Mouse (Mus musculus): ENCODE results near the gene Hipk1. TPM values are rescaled to one million over a fixed set of nuclear protein-coding genes. Genes with fewer than 3 reads are reported as not detected.

The Hipk1 gene
- polyA plus RNA-seq, 1 experiment from 2014 or later = 8.9 TPM

- Histone ChIP-seq H3K9me3 (ENCODE audit: control insufficient read depth, low read length) (no peaks in the 10 kb centered on the region), H3K9ac (ENCODE audit: low read depth, low read length) (no peak overlapping the region), H3K4me3 (ENCODE audit: low read length) (no peak overlapping the region), H3K36me3 (ENCODE audit: control insufficient read depth, insufficient read depth, low read length) (no peaks in the 10 kb centered on the region), H3K27me3 (replicated peaks; ENCODE audit: control insufficient read depth, insufficient read depth, low read length) (no peaks in the 10 kb centered on the region), H3K27ac (ENCODE audit: low read depth, low read length) (no peak overlapping the region), H3K4me2 (ENCODE audit: low read length) (no peak overlapping the region), H3K4me1 (ENCODE audit: control insufficient read depth, insufficient read depth, low read depth, low read length) (peaks cover 2% of the 10 kb centered on the region; the same call in 1 of the 2 replicates)
- WGBS = 90% methylated on average over 4 of the region's 4 CpGs
- ATAC-seq = no peak
Measured at GRCm38 (mm10) chr3:103782844-103783609, 8.3 kb downstream of the Hipk1 start.

- H3K27me3 ChIP-seq (replicated peaks; ENCODE audit: control insufficient read depth, insufficient read depth, low read length) = no peaks in the 10 kb centered on the region
- peaks cover 8% of the 10 kb centered on the region; the same call in 1 of the 2 replicates for H3K36me3 ChIP-seq (ENCODE audit: control insufficient read depth, insufficient read depth, low read length)
- 86% methylated on average over 5 of the region's 5 CpGs for WGBS
- no peak for ATAC-seq
- no peak overlapping the region for H3K9ac ChIP-seq (ENCODE audit: low read depth, low read length)
- no peak overlapping the region for H3K4me2 ChIP-seq (ENCODE audit: low read length)
- no peak overlapping the region for H3K4me3 ChIP-seq (ENCODE audit: low read length)
- no peaks in the 10 kb centered on the region for H3K9me3 ChIP-seq (ENCODE audit: control insufficient read depth, low read length)
- H3K4me1 ChIP-seq (ENCODE audit: control insufficient read depth, insufficient read depth, low read depth, low read length) = no peaks in the 10 kb centered on the region; the same call in 1 of the 2 replicates
- no peak overlapping the region for H3K27ac ChIP-seq (ENCODE audit: low read depth, low read length)
Measured at GRCm38 (mm10) chr3:103780777-103781176, 10.6 kb downstream of the Hipk1 start.

GRCm38 (mm10) chr3:103780271-103780670 is 11.1 kb downstream of the Hipk1 start:
- ATAC-seq = no peak
- Histone ChIP-seq H3K27ac (ENCODE audit: low read depth, low read length) (no peak overlapping the region), H3K36me3 (ENCODE audit: control insufficient read depth, insufficient read depth, low read length) (peaks cover 8% of the 10 kb centered on the region; the same call in 1 of the 2 replicates), H3K4me2 (ENCODE audit: low read length) (no peak overlapping the region), H3K9ac (ENCODE audit: low read depth, low read length) (no peak overlapping the region), H3K4me1 (ENCODE audit: control insufficient read depth, insufficient read depth, low read depth, low read length) (no peaks in the 10 kb centered on the region; the same call in 1 of the 2 replicates), H3K4me3 (ENCODE audit: low read length) (no peak overlapping the region), H3K27me3 (replicated peaks; ENCODE audit: control insufficient read depth, insufficient read depth, low read length) (no peaks in the 10 kb centered on the region), H3K9me3 (ENCODE audit: control insufficient read depth, low read length) (no peaks in the 10 kb centered on the region)
- WGBS = 93% methylated on average over 3 of the region's 3 CpGs

GRCm38 (mm10) chr3:103779183-103779582 is 12.2 kb downstream of the Hipk1 start:
- H3K27me3 ChIP-seq (replicated peaks; ENCODE audit: control insufficient read depth, insufficient read depth, low read length) = no peaks in the 10 kb centered on the region
- H3K4me2 ChIP-seq (ENCODE audit: low read length) = no peak overlapping the region
- H3K36me3 ChIP-seq (ENCODE audit: control insufficient read depth, insufficient read depth, low read length) = peaks cover 8% of the 10 kb centered on the region; the same call in 1 of the 2 replicates
- no peaks in the 10 kb centered on the region; the same call in 1 of the 2 replicates for H3K4me1 ChIP-seq (ENCODE audit: control insufficient read depth, insufficient read depth, low read depth, low read length)
- no peak for ATAC-seq
- no peak overlapping the region for H3K9ac ChIP-seq (ENCODE audit: low read depth, low read length)
- 77% methylated on average over 7 of the region's 7 CpGs for WGBS
- H3K9me3 ChIP-seq (ENCODE audit: control insufficient read depth, low read length) = no peaks in the 10 kb centered on the region
- no peak overlapping the region for H3K4me3 ChIP-seq (ENCODE audit: low read length)
- H3K27ac ChIP-seq (ENCODE audit: low read depth, low read length) = no peak overlapping the region

- H3K27me3 ChIP-seq (replicated peaks; ENCODE audit: control insufficient read depth, insufficient read depth, low read length) = no peaks in the 10 kb centered on the region
- H3K27ac ChIP-seq (ENCODE audit: low read depth, low read length) = no peak overlapping the region
- no peaks in the 10 kb centered on the region; the same call in 1 of the 2 replicates for H3K4me1 ChIP-seq (ENCODE audit: control insufficient read depth, insufficient read depth, low read depth, low read length)
- H3K4me3 ChIP-seq (ENCODE audit: low read length) = no peak overlapping the region
- no peak overlapping the region for H3K4me2 ChIP-seq (ENCODE audit: low read length)
- H3K9me3 ChIP-seq (ENCODE audit: control insufficient read depth, low read length) = no peaks in the 10 kb centered on the region
- no peak overlapping the region for H3K9ac ChIP-seq (ENCODE audit: low read depth, low read length)
- ATAC-seq = no peak
- peaks cover 8% of the 10 kb centered on the region; the same call in 1 of the 2 replicates for H3K36me3 ChIP-seq (ENCODE audit: control insufficient read depth, insufficient read depth, low read length)
- WGBS = 90% methylated on average over 6 of the region's 6 CpGs
Measured at GRCm38 (mm10) chr3:103778660-103779059, 12.7 kb downstream of the Hipk1 start.

- no peaks in the 10 kb centered on the region; the same call in none of the 2 replicates for H3K4me1 ChIP-seq (ENCODE audit: control insufficient read depth, insufficient read depth, low read depth, low read length)
- no peaks in the 10 kb centered on the region for H3K9me3 ChIP-seq (ENCODE audit: control insufficient read depth, low read length)
- peaks cover 8% of the 10 kb centered on the region; the same call in 1 of the 2 replicates for H3K36me3 ChIP-seq (ENCODE audit: control insufficient read depth, insufficient read depth, low read length)
- no peak overlapping the region for H3K27ac ChIP-seq (ENCODE audit: low read depth, low read length)
- WGBS = 82% methylated on average over 11 of the region's 11 CpGs
- H3K9ac ChIP-seq (ENCODE audit: low read depth, low read length) = no peak overlapping the region
- no peak overlapping the region for H3K4me2 ChIP-seq (ENCODE audit: low read length)
- ATAC-seq = no peak
- H3K27me3 ChIP-seq (replicated peaks; ENCODE audit: control insufficient read depth, insufficient read depth, low read length) = no peaks in the 10 kb centered on the region
- H3K4me3 ChIP-seq (ENCODE audit: low read length) = no peak overlapping the region
Measured at GRCm38 (mm10) chr3:103777940-103778339, 13.4 kb downstream of the Hipk1 start.

- Histone ChIP-seq H3K27ac (ENCODE audit: low read depth, low read length) (no peak overlapping the region), H3K9ac (ENCODE audit: low read depth, low read length) (no peak overlapping the region), H3K4me3 (ENCODE audit: low read length) (no peak overlapping the region), H3K9me3 (ENCODE audit: control insufficient read depth, low read length) (no peaks in the 10 kb centered on the region), H3K4me2 (ENCODE audit: low read length) (no peak overlapping the region), H3K36me3 (ENCODE audit: control insufficient read depth, insufficient read depth, low read length) (peaks cover 8% of the 10 kb centered on the region; the same call in 1 of the 2 replicates), H3K4me1 (ENCODE audit: control insufficient read depth, insufficient read depth, low read depth, low read length) (peaks cover 5% of the 10 kb centered on the region), H3K27me3 (replicated peaks; ENCODE audit: control insufficient read depth, insufficient read depth, low read length) (no peaks in the 10 kb centered on the region)
- WGBS = 87% methylated on average over 15 of the region's 15 CpGs
- ATAC-seq = 0 out of 2 replicates have a peak, but pooled peaks have one; percentile 30
Measured at GRCm38 (mm10) chr3:103774009-103774408, 17.4 kb downstream of the Hipk1 start.

- WGBS = 81% methylated on average over 3 of the region's 3 CpGs
- H3K4me1 ChIP-seq (ENCODE audit: control insufficient read depth, insufficient read depth, low read depth, low read length) = peaks cover 5% of the 10 kb centered on the region
- no peak overlapping the region for H3K27ac ChIP-seq (ENCODE audit: low read depth, low read length)
- H3K4me2 ChIP-seq (ENCODE audit: low read length) = no peak overlapping the region
- H3K27me3 ChIP-seq (replicated peaks; ENCODE audit: control insufficient read depth, insufficient read depth, low read length) = no peaks in the 10 kb centered on the region
- H3K36me3 ChIP-seq (ENCODE audit: control insufficient read depth, insufficient read depth, low read length) = peaks cover 12% of the 10 kb centered on the region
- no peak overlapping the region for H3K4me3 ChIP-seq (ENCODE audit: low read length)
- ATAC-seq = no peak
- H3K9ac ChIP-seq (ENCODE audit: low read depth, low read length) = no peak overlapping the region
- H3K9me3 ChIP-seq (ENCODE audit: control insufficient read depth, low read length) = no peaks in the 10 kb centered on the region
Measured at GRCm38 (mm10) chr3:103773508-103773907, 17.9 kb downstream of the Hipk1 start.

GRCm38 (mm10) chr3:103772846-103773245 is 18.5 kb downstream of the Hipk1 start:
- no peak for ATAC-seq
- no peak overlapping the region for H3K4me3 ChIP-seq (ENCODE audit: low read length)
- no peaks in the 10 kb centered on the region for H3K27me3 ChIP-seq (replicated peaks; ENCODE audit: control insufficient read depth, insufficient read depth, low read length)
- H3K9ac ChIP-seq (ENCODE audit: low read depth, low read length) = no peak overlapping the region
- peaks cover 13% of the 10 kb centered on the region for H3K36me3 ChIP-seq (ENCODE audit: control insufficient read depth, insufficient read depth, low read length)
- no peaks in the 10 kb centered on the region for H3K9me3 ChIP-seq (ENCODE audit: control insufficient read depth, low read length)
- WGBS = 73% methylated on average over 4 of the region's 4 CpGs
- H3K4me2 ChIP-seq (ENCODE audit: low read length) = no peak overlapping the region
- no peak overlapping the region for H3K27ac ChIP-seq (ENCODE audit: low read depth, low read length)
- H3K4me1 ChIP-seq (ENCODE audit: control insufficient read depth, insufficient read depth, low read depth, low read length) = peaks cover 5% of the 10 kb centered on the region
